Mouse (Mus musculus) spleen, embryonic (tissue): ENCODE measurements at regions not wholly inside any gene's neighbourhood (a gene's known extent, or its start where the extent isn't known, plus 50 kb on each side); places are given as distances from the start of the nearest gene placed in this dataset.

Source experiments
- CTCF ChIA-PET: fragments of 350-600 bp; sonication (Branson Sonifier 250); formaldehyde crosslinking; loops from one replicate; lab custom pipeline; 2022; lab: Charles Lee

- CTCF ChIA-PET: no interaction called here
Measured at GRCm38 (mm10) chr1:190067181-190067580, 103.3 kb downstream of the Prox1 start.

GRCm38 (mm10) chr1:190066426-190066825, 104.1 kb downstream of the Prox1 start:
- CTCF ChIA-PET: no interaction called here

DNA sequence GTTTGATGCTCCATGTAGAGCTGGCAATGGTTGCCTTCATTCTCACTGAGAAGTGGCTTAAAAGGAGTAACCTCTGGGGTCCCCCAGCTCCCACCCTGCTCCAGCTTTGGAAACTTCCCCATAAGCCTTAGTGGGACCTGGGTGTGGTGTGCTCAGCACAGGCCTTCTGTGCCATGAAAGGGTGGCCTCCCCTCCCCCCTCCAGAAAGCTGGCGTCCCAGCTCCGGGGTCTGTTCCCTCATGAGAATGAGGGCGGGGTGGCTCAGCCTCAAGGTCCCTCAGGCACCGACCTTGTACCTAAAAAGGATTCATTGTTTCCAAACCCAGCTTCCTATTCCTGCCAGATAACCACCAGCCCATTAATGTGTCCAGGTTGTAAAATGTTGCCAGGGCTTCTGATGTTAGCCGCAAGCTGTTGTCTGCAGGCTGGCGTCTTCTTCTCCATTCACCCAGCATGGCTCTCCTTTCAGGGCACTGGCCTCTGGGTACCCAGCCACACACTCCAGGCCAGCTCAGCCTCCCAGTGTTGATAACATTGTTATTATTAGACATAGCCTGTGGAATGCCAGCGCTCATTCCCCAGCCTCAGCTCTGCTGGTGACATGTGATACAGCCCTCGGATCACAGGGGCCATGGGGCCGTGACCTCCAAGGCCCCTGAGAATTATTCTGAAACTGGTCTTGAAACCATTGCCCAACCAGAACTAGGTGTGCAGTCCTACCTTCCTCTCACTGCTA, 108.8 kb downstream of the Prox1 start:
- CTCF ChIA-PET: no interaction called here

DNA sequence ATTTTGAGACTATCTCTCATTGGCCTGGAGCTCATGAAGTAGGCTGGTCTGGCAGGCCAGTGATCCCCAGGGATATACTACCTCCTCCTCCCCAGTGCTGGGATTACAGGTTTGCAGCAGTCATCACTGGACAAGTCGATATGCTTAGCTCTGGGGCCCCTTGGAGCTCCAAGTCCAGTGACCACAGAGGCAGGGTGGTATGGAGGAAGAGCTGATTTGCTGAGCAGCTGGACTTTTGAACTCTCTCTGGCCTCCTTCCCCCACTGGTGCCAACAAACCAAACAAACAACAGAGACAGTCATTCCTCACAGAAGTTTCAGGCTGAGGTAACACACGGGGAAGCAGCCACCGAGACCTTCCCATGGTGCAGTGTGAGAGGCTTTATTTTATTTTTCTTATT, 111.5 kb downstream of the Prox1 start:
- CTCF ChIA-PET: no interaction called here

GRCm38 (mm10) chr1:190056931-190057330, 113.6 kb downstream of the Prox1 start:
- CTCF ChIA-PET: no interaction called here

DNA sequence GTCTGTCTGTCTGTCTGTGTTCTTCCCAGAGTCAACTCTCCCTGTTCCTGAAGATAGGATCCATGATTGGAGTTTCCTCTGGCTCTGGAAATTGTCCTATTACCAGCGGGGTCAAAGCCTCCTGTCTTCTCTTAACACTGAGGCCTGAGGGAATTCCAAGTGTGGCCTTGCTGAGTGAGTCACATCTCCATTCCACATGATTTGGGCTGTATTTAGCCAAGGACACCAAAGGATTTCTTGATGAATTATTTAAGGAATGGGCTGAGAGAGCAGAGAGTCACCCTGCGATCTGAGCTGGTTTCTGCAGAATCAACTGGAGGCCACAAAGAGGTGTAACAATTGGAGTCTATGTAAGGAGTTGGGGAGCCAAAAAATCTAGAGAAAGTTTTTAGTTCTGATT, 118.6 kb downstream of the Prox1 start:
- CTCF ChIA-PET: no interaction called here

DNA sequence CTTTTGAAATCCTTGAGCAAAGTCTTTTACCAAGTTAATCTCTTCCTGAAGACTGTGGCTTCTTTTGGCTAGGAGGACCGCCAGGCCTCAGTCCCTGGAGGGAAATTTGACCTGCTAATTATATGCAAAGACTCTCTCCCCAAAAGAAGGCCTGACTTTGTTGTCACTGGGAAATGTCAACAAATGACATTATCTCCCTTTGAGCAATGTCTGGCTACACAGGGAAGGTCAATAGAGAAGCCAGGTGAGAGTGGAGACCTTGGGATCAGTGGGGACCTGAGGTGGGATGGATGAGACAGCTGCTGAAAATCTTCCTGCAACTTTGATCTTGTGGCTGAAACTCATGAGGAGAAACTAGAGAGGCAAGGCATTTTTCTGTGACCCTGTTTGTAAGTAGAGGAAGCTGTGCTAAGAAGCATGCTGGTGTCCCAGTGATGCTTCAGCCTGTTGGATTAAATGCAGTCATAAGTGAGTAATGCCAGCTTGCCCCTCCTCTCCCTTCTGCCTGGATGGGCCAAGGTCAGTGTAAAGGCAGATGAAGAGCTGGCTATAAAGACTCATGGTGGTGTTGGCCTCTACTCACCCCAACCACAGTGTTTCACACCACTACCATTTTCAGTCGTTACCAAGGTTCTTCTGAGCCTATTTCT, 121.9 kb downstream of the Prox1 start:
- CTCF ChIA-PET: no interaction called here

GRCm38 (mm10) chr1:190047201-190047600, 123.3 kb downstream of the Prox1 start:
- CTCF ChIA-PET: no interaction called here

GRCm38 (mm10) chr1:190045797-190046196, 123.6 kb upstream of the Smyd2 start:
- CTCF ChIA-PET: no interaction called here

DNA sequence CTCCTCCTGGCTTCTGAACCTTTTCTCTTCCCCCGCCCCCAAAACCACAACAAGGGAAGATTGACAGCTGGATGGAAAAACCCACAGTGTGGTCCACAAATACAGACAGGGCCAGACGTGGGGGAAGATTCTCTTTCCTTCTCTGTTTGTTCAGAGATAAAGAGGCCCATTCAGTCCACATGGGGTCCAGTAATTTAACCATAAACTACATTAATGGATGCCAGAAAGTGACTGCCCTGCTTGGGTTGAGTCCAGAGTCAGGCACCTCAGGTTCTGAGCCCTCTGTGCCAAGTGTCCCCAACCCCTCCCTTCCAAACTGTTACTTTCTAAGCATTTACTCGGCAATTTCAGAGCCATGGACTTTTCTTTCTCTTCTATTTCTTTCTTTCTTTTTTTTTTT, 121.9 kb upstream of the Smyd2 start:
- CTCF ChIA-PET: no interaction called here

- CTCF ChIA-PET: no interaction called here
Measured at GRCm38 (mm10) chr1:190043156-190043555, 121.0 kb upstream of the Smyd2 start.

GRCm38 (mm10) chr1:190042197-190042596, 120.0 kb upstream of the Smyd2 start:
- CTCF ChIA-PET: no interaction called here

DNA sequence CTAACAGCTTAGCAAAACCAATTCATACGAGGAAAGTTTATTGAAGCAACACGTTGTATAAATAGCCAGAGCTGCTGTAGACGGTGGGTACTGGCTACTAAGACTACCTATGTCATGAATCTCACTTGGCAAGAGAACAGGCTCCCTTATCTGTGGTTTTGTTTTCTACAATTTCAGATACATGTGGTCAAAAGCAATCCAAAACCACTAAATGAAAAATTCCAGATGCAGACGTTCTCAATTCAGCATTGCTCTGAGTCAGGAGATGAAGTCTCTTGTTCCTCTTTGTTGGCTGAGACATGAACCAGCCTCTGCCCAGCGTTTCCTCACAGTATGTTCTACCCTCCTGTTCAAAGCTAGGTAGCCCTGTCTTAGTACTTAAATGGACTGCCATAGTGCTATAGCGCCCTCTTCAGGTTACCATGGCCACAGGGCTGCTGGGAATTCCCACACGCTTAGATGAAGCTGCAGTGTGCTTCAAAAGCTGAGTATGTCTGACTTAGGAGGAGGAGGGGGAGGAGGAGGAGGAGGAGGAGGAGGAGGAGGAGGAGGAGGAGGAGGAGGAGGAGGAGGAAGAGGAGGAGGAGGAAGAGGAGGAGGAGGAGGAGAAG, 119.0 kb upstream of the Smyd2 start:
- CTCF ChIA-PET: no interaction called here

GRCm38 (mm10) chr1:190038046-190038445, 115.9 kb upstream of the Smyd2 start:
- CTCF ChIA-PET: no interaction called here

GRCm38 (mm10) chr1:190036726-190037125, 114.6 kb upstream of the Smyd2 start:
- CTCF ChIA-PET: no interaction called here

GRCm38 (mm10) chr1:190035935-190036334, 113.8 kb upstream of the Smyd2 start:
- CTCF ChIA-PET: no interaction called here

- CTCF ChIA-PET: interaction anchor here (0.6 kb wide), 1 partner anchor 394 kb away, joined by 3 read pairs; no protein-coding TSS in a partner anchor
Measured at GRCm38 (mm10) chr1:190034091-190034490, 111.9 kb upstream of the Smyd2 start.

DNA sequence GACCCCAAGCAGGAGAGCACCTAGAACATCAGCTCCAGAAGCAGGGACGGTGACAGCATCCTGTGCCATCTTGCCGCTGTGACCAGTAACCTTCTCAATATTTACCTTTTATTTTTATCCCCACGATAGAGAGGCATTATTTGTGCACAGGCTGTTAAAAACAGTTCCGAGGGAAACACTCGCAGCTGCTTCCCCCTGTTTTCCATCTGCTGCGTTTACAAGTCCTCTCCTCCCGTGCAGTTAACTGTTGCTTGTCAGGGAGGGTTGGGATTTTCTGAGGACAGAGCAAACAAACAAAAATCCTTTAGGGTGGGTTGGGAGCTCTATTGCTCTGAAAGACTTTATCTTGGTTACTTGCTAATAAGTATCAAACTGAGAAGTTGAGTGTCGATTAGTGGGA, 105.4 kb upstream of the Smyd2 start:
- CTCF ChIA-PET: no interaction called here

- CTCF ChIA-PET: no interaction called here
Measured at GRCm38 (mm10) chr1:190009466-190009865, 87.3 kb upstream of the Smyd2 start.

DNA sequence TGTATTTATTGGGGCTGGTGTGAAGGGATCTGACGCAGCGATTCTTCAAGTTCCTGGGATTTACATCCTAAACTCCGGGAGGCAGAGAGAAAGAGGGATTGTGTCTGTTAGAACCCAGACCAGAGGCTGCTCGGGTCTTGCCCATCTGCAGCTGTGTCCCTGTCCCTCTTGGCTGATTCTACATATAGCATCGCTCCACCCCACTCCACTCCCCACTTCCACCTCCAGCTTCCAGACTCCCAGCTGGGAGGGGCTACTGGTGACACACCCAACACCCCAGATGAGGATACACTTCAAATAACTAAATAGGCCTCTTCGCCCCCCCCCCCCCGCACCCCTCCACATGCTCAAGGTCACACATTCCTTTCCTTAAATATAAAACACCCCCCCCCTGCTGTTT, 85.1 kb upstream of the Smyd2 start:
- CTCF ChIA-PET: interaction anchor here (0.7 kb wide), 1 partner anchor 461 kb away, joined by 3 read pairs; no protein-coding TSS in a partner anchor

- CTCF ChIA-PET: no interaction called here
Measured at GRCm38 (mm10) chr1:190001084-190001483, 78.9 kb upstream of the Smyd2 start.

GRCm38 (mm10) chr1:189993706-189994105, 71.5 kb upstream of the Smyd2 start:
- CTCF ChIA-PET: no interaction called here

- CTCF ChIA-PET: no interaction called here
Measured at GRCm38 (mm10) chr1:189993221-189993620, 71.1 kb upstream of the Smyd2 start.
